Mouse (Mus musculus) heart, embryonic 14.5 days (tissue): ENCODE results near the gene Pbxip1. TPM values are rescaled to one million over a fixed set of nuclear protein-coding genes. Genes with fewer than 3 reads are reported as not detected.

Experiments
- ATAC-seq: fragments of 200-750 bp; cut with Nextera tagmentation; 2 replicates; pipeline ENCODE4 v1.8.0; 2017; ENCODE audit warnings: low read depth, moderate TSS enrichment; ENCODE audit not compliant: insufficient number of reproducible peaks, insufficient read depth, low FRiP score
- H3K27ac ChIP-seq, 2 experiments: fragments of 200-500 bp in 1 of 2; fragments of 300-500 bp in 1 of 2; sonication (generic) in 1 of 2; replicated peaks in 1 of 2; 2 replicates each; pipeline ENCODE4 v1.5.1; 2012 to 2014; ENCODE audit warnings: low read depth in 2 of 2, low read length in 2 of 2, control low read depth in 1 of 2, mild to moderate bottlenecking in 1 of 2, mixed read lengths in 1 of 2; ENCODE audit not compliant: control insufficient read depth in 1 of 2, insufficient read depth in 1 of 2
- H3K27me3 ChIP-seq: fragments of 300-500 bp; sonication (generic); 2 replicates; pipeline ENCODE4 v1.6.1; 2014; ENCODE audit warnings: mild to moderate bottlenecking, low read length, control low read depth; ENCODE audit not compliant: control insufficient read depth, insufficient read depth
- H3K36me3 ChIP-seq: fragments of 300-500 bp; sonication (generic); 2 replicates; pipeline ENCODE4 v1.6.1; 2014; ENCODE audit warnings: mild to moderate bottlenecking, control low read depth, low read length, mixed read lengths; ENCODE audit not compliant: control insufficient read depth, insufficient read depth
- H3K4me1 ChIP-seq, 2 experiments: fragments of 200-500 bp in 1 of 2; fragments of 300-500 bp in 1 of 2; sonication (generic) in 1 of 2; 2 replicates each; pipeline ENCODE4 v1.6.1; 2012 to 2014; ENCODE audit warnings: low read length in 2 of 2, control low read depth in 1 of 2, mixed read lengths in 1 of 2; ENCODE audit not compliant: control insufficient read depth in 2 of 2, insufficient read depth in 2 of 2
- H3K4me2 ChIP-seq: fragments of 300-500 bp; sonication (generic); 2 replicates; pipeline ENCODE4 v1.6.1; 2014; ENCODE audit warnings: mild to moderate bottlenecking, low read length
- H3K4me3 ChIP-seq, 2 experiments: fragments of 200-500 bp in 1 of 2; fragments of 300-500 bp in 1 of 2; sonication (generic) in 1 of 2; 2 replicates each; pipeline ENCODE4 v1.5.1; 2012 to 2014; ENCODE audit warnings: low read length in 2 of 2, mild to moderate bottlenecking in 2 of 2, control low read depth in 1 of 2, low read depth in 1 of 2, moderate library complexity in 1 of 2; ENCODE audit not compliant: control insufficient read depth in 1 of 2, insufficient read depth in 1 of 2
- H3K9ac ChIP-seq: fragments of 300-500 bp; sonication (generic); 2 replicates; pipeline ENCODE4 v1.6.1; 2014; ENCODE audit warnings: mild to moderate bottlenecking, low read length
- H3K9me3 ChIP-seq: fragments of 300-500 bp; sonication (generic); 2 replicates; pipeline ENCODE4 v1.6.1; 2016; ENCODE audit warnings: low read length, control low read depth; ENCODE audit not compliant: control insufficient read depth
- WGBS: fragments of 180-500 bp; shearing (Covaris S2); extraction: QIAGEN DNeasy Blood & Tissue Kit; methylation state at CpG from one replicate; pipeline ENCODE4 v1.1.7; 2014; 5-methylcytosine and 5-hydroxymethylcytosine counted together
- polyA plus RNA-seq: library from polyadenylated mRNA; unstranded; fragments of >200 nt; fragmentation: Nextera tagmentation; extraction: Ambion mirVana; gene quantifications from 2 replicates; pipeline ENCODE4 v1.2.1, GENCODE M21; 2014

Pbxip1 gene
- 36.9 and 37.3 TPM in 2 replicates for polyA plus RNA-seq

GRCm38 (mm10) chr3:89436176-89437113 lies at the start of gene Pbxip1:
TSS of gene Pbxip1 (plus strand) at chr3:89436706.
- peak; percentile 83 for ATAC-seq
- Histone ChIP-seq H3K36me3 (peaks cover 43% of the 10 kb centered on the region), H3K9me3 (no peaks in the 10 kb centered on the region), H3K4me3 (peak within 1 kb of the TSS; percentile 54 to 75), H3K27ac (peak within 1 kb of the TSS; percentile 70 to 74), H3K9ac (peak within 1 kb of the TSS; percentile 75), H3K4me1 (peaks cover 9 to 20% of the 10 kb centered on the region in 2 experiments), H3K4me2 (peak within 1 kb of the TSS; percentile 72), H3K27me3 (no peaks in the 10 kb centered on the region)
- WGBS = 3% methylated on average over 16 of the region's 16 CpGs

DNA sequence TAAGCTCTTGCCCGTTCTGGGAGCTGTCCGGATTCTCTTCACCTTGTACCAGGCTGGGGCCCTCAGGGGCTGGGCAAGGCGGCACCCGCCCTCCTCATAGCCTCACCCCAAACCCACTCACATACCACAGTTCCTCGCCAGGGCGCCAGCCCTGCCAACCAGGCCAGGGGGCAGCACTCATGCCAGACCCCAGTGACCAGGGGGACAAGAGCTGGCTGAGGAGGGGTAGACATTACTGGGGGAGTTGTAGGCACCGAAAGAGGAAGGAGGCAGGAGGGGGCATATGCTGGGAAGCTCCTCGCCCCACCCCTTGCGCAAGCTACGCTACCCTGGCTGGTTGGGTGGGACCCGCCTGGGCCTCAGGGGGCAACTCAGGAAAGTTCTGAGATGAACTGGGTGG lies 48.9 kb upstream of the Pbxip1 start:
- H3K36me3 ChIP-seq = no peaks in the 10 kb centered on the region
- no peaks in the 10 kb centered on the region for H3K9me3 ChIP-seq
- no peak for ATAC-seq
- no peak overlapping the region for H3K4me2 ChIP-seq
- no peak overlapping the region for H3K9ac ChIP-seq
- H3K4me1 ChIP-seq = peaks cover 10 to 25% of the 10 kb centered on the region in 2 experiments
- 88% methylated on average over 11 of the region's 11 CpGs for WGBS
- H3K27me3 ChIP-seq = no peaks in the 10 kb centered on the region
- no peak overlapping the region for H3K27ac ChIP-seq
- no peak overlapping the region for H3K4me3 ChIP-seq

GRCm38 (mm10) chr3:89388134-89388881 lies 48.2 kb upstream of the Pbxip1 start:
- Histone ChIP-seq H3K4me2 (no peak overlapping the region), H3K9me3 (no peaks in the 10 kb centered on the region), H3K4me3 (no peak overlapping the region), H3K27me3 (no peaks in the 10 kb centered on the region), H3K4me1 (peaks cover 10 to 25% of the 10 kb centered on the region in 2 experiments), H3K9ac (no peak overlapping the region), H3K36me3 (no peaks in the 10 kb centered on the region), H3K27ac (no peak overlapping the region)
- ATAC-seq = no peak
- WGBS = 76% methylated on average over 11 of the region's 11 CpGs

- Histone ChIP-seq H3K27me3 (no peaks in the 10 kb centered on the region), H3K4me2 (no peak overlapping the region), H3K4me3 (no peak overlapping the region), H3K27ac (no peak overlapping the region), H3K9ac (no peak overlapping the region), H3K36me3 (no peaks in the 10 kb centered on the region), H3K4me1 (peaks cover 10 to 25% of the 10 kb centered on the region in 2 experiments), H3K9me3 (no peaks in the 10 kb centered on the region)
- 57% methylated on average over 5 of the region's 6 CpGs for WGBS
- ATAC-seq = no peak
Observed at GRCm38 (mm10) chr3:89388901-89389740, 47.4 kb upstream of the Pbxip1 start.

DNA sequence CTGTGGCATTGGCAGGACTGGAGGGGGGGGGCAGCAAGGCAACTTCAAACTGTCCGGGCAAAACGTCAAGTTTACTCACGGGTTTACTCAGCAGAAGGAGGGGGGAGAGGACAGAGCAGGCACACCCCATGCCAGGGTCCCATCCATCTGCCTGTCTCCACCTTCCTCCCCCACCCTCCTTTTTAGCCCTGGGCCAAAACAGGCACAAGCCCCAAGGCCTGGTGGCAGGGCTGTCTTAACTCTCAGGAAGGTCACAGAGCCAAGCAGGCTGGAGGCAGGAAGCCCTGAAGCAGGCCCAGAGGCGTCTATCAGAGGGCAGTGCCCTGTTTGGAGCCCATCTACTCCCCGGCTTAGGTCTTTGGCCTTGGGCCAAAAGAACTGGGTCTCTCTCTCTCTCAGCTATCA lies 46.4 kb upstream of the Pbxip1 start:
- no peak overlapping the region for H3K4me3 ChIP-seq
- H3K4me2 ChIP-seq = 0 out of 2 replicates have a peak overlapping the region, but pooled peaks have one; percentile 4
- ATAC-seq = no peak
- H3K27ac ChIP-seq = peak overlapping the region; percentile 25 to 37; a peak in 2 of 4 replicates
- no peaks in the 10 kb centered on the region for H3K9me3 ChIP-seq
- no peaks in the 10 kb centered on the region for H3K27me3 ChIP-seq
- 38% methylated on average over 5 of the region's 5 CpGs for WGBS
- peaks cover 11 to 21% of the 10 kb centered on the region in 2 experiments for H3K4me1 ChIP-seq
- no peak overlapping the region for H3K9ac ChIP-seq
- H3K36me3 ChIP-seq = no peaks in the 10 kb centered on the region

- ATAC-seq = no peak
- H3K4me3 ChIP-seq = peak overlapping the region; percentile 58 to 87
- peaks cover 17 to 29% of the 10 kb centered on the region in 2 experiments for H3K4me1 ChIP-seq
- H3K4me2 ChIP-seq = peak overlapping the region; percentile 93
- H3K36me3 ChIP-seq = no peaks in the 10 kb centered on the region
- no peaks in the 10 kb centered on the region for H3K9me3 ChIP-seq
- H3K27me3 ChIP-seq = no peaks in the 10 kb centered on the region
- 12% methylated on average over 19 of the region's 19 CpGs for WGBS
- peak overlapping the region; percentile 43 to 73; a peak in 3 of 4 replicates for H3K27ac ChIP-seq
- peak overlapping the region; percentile 76 for H3K9ac ChIP-seq
Observed at GRCm38 (mm10) chr3:89390699-89391662, 45.5 kb upstream of the Pbxip1 start.
